Mouse (Mus musculus) testis, adult 2 months (tissue): ENCODE measurements at regions not wholly inside any gene's neighbourhood (a gene's known extent, or its start where the extent isn't known, plus 50 kb on each side); places are given as distances from the start of the nearest gene placed in this dataset.

Source experiments
- CTCF ChIP-seq: fragments of 200-500 bp; IDR thresholded peaks from 2 replicates; pipeline ENCODE4 v1.5.1; 2012; ENCODE audit warnings: low read depth, mild to moderate bottlenecking, inconsistent platforms, low read length, moderate library complexity; ENCODE audit not compliant: control insufficient read depth, insufficient read depth, insufficient replicate concordance
- POLR2A ChIP-seq: fragments of 200-500 bp; IDR thresholded peaks from 2 replicates; pipeline ENCODE4 v1.6.1; 2012; ENCODE audit warnings: low read depth, mild to moderate bottlenecking, inconsistent platforms, low read length, moderate library complexity; ENCODE audit not compliant: control insufficient read depth

DNA sequence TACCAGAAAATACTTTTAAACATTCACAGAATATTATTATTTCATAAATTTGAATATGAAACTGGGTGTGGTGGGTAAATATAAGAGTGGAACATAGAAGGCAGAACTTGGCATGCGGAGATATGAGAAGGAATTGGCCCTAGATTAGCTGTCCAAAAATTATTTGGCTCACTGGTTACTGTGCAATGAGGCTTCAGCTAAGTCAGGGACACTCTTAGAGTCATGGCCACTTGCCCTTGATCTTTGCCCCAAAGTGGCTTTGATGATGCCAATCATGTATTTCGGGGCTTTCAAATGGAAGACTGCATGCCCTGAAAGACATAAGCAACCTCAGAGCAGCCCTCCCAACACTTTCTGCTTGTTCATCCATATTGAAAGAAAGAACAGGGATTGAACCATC is 76.9 kb downstream of the Pxdc1 start:
- TF ChIP-seq POLR2A = no peak
- TF ChIP-seq CTCF = no peak
